Mouse (Mus musculus) C2C12 (cell line): ENCODE data around the gene Dnajb1. TPM values are rescaled to one million over a fixed set of nuclear protein-coding genes. Genes with fewer than 3 reads are reported as not detected.

Experiments used
- H3K27me3 ChIP-seq: one replicate; pipeline ENCODE4 v1.6.1; 2011; ENCODE audit not compliant: control insufficient read depth, insufficient read depth, insufficient read length
- H3K36me3 ChIP-seq: one replicate; pipeline ENCODE4 v1.6.1; 2011; ENCODE audit not compliant: control insufficient read depth, insufficient read depth
- H3K4me3 ChIP-seq: one replicate; pipeline ENCODE4 v1.5.1; 2011; ENCODE audit warnings: mild to moderate bottlenecking, control low read depth; ENCODE audit not compliant: poor library complexity, insufficient read depth, severe bottlenecking
- H3K79me2 ChIP-seq: one replicate; pipeline ENCODE4 v1.6.1; 2011; ENCODE audit not compliant: control insufficient read depth, insufficient read depth
- H3K79me3 ChIP-seq: one replicate; pipeline ENCODE4 v1.6.1; 2011; ENCODE audit warnings: low read depth, control low read depth
- H3ac ChIP-seq: one replicate; pipeline ENCODE3; 2011; ENCODE audit warnings: low read depth; ENCODE audit not compliant: control insufficient read depth, insufficient read length
- CEBPB ChIP-seq: IDR thresholded peaks from one replicate; pipeline ENCODE4 v1.6.1; 2011; ENCODE audit warnings: low read depth, mild to moderate bottlenecking, control low read depth, moderate library complexity
- CTCF ChIP-seq: IDR thresholded peaks from one replicate; pipeline ENCODE4 v1.5.1; 2011; ENCODE audit not compliant: control insufficient read depth, insufficient read depth, insufficient read length
- FOSL1 ChIP-seq: IDR thresholded peaks from one replicate; pipeline ENCODE4 v1.8.0; 2011; ENCODE audit warnings: mild to moderate bottlenecking, low read length; ENCODE audit not compliant: poor library complexity, insufficient read depth, severe bottlenecking
- MYOD1 ChIP-seq: IDR thresholded peaks from one replicate; pipeline ENCODE4 v1.6.1; 2011; ENCODE audit warnings: low read depth; ENCODE audit not compliant: control insufficient read depth, insufficient read length
- MYOG ChIP-seq: IDR thresholded peaks from one replicate; pipeline ENCODE4 v1.6.1; 2011; ENCODE audit not compliant: control insufficient read depth, insufficient read length; ENCODE audit errors: extremely low read depth
- USF1 ChIP-seq: IDR thresholded peaks from one replicate; pipeline ENCODE4 v1.6.1; 2011; ENCODE audit warnings: low read depth, mild to moderate bottlenecking, control low read depth, moderate library complexity
- long read RNA-seq, 2 experiments: library from polyadenylated mRNA; unstranded; transcript quantifications; one replicate each; pipeline ENCODE4 v2.0.0; 2019 to 2020
- polyA plus RNA-seq: library from polyadenylated mRNA; unstranded; fragments of >200 nt; fragmentation: generic; extraction: Trizol; gene quantifications from one replicate; pipeline ENCODE4 v1.2.1, GENCODE M21; 2012; ENCODE audit warnings: missing spikeins

Gene Dnajb1
- polyA plus RNA-seq, result 41.0 TPM
- long read RNA-seq, experiment 1, transcript Dnajb1-201 (3 exons, 2,996 nt), result major isoform, 112 of 126 reads
- long read RNA-seq, experiment 1, partial matches to known transcripts, result 13 of 126 reads
- long read RNA-seq, experiment 1, other reads (novel, unspliced or antisense), result 1 of 126 reads
- long read RNA-seq, experiment 2, transcript Dnajb1-201 (3 exons, 2,996 nt), result major isoform, 695 of 706 reads
- long read RNA-seq, experiment 2, partial matches to known transcripts, result 6 of 706 reads
- long read RNA-seq, experiment 2, other reads (novel, unspliced or antisense), result 4 of 706 reads

GRCm38 (mm10) chr8:83607661-83608397 is at the start of gene Dnajb1, which contains the start of gene Tecr:
Dnajb1 (plus strand) TSS chr8:83608193.
Tecr (minus strand) TSS chr8:83607971.
- TF ChIP-seq MYOD1 (peak; percentile 8), USF1 (no peak), CEBPB (no peak), CTCF (no peak), FOSL1 (no peak)
- peak within 1 kb of the TSS; percentile 94 for H3ac ChIP-seq

GRCm38 (mm10) chr8:83562669-83563068 is 45.3 kb upstream of the Dnajb1 start:
- H3K79me2 ChIP-seq, result peaks cover 10% of the 10 kb centered on the region
- H3K4me3 ChIP-seq, result no peak overlapping the region
- no peak overlapping the region for H3ac ChIP-seq
- no peaks in the 10 kb centered on the region for H3K36me3 ChIP-seq
- peaks cover 8% of the 10 kb centered on the region for H3K79me3 ChIP-seq
- H3K27me3 ChIP-seq, result peaks cover 3% of the 10 kb centered on the region
- TF ChIP-seq MYOD1 (no peak), FOSL1 (no peak)

More at GRCm38 (mm10) chr8:83607661-83608397, at the start of gene Dnajb1, which contains the start of gene Tecr:
- peaks cover 31% of the 10 kb centered on the region for H3K36me3 ChIP-seq
- peaks cover 25% of the 10 kb centered on the region for H3K79me3 ChIP-seq
- H3K27me3 ChIP-seq, result no peaks in the 10 kb centered on the region
- H3K4me3 ChIP-seq, result peak within 1 kb of the TSS; percentile 94
- H3K79me2 ChIP-seq, result peaks cover 46% of the 10 kb centered on the region

- Histone ChIP-seq H3K36me3 (no peaks in the 10 kb centered on the region), H3K79me2 (peaks cover 15% of the 10 kb centered on the region), H3K4me3 (no peak overlapping the region), H3K79me3 (peaks cover 11% of the 10 kb centered on the region), H3K27me3 (peaks cover 3% of the 10 kb centered on the region), H3ac (no peak overlapping the region)
- TF ChIP-seq USF1 (no peak), CEBPB (no peak), MYOG (no peak), CTCF (no peak)
Measured at GRCm38 (mm10) chr8:83563246-83563645, 44.7 kb upstream of the Dnajb1 start.

- Histone ChIP-seq H3ac (no peak overlapping the region), H3K4me3 (no peak overlapping the region), H3K79me3 (peaks cover 15% of the 10 kb centered on the region), H3K27me3 (peaks cover 3% of the 10 kb centered on the region), H3K79me2 (peaks cover 26% of the 10 kb centered on the region), H3K36me3 (peaks cover 10% of the 10 kb centered on the region)
- TF ChIP-seq USF1 (no peak), CEBPB (no peak), CTCF (no peak), MYOG (no peak), FOSL1 (no peak)
Measured at GRCm38 (mm10) chr8:83565731-83566375, 42.1 kb upstream of the Dnajb1 start.

GRCm38 (mm10) chr8:83566469-83567395 is 41.3 kb upstream of the Dnajb1 start, which contains the start of gene Ndufb7:
Ndufb7 (plus strand) TSS chr8:83566671.
- peak within 1 kb of the TSS; percentile 94 for H3ac ChIP-seq
- peaks cover 26% of the 10 kb centered on the region for H3K79me2 ChIP-seq
- TF ChIP-seq USF1, result no peak
- TF ChIP-seq CTCF, result peak; percentile 66

More at GRCm38 (mm10) chr8:83566469-83567395, 41.3 kb upstream of the Dnajb1 start, which contains the start of gene Ndufb7:
- peak within 1 kb of the TSS; percentile 74 for H3K4me3 ChIP-seq
- H3K36me3 ChIP-seq, result peaks cover 16% of the 10 kb centered on the region
- H3K27me3 ChIP-seq, result peaks cover 3% of the 10 kb centered on the region
- peaks cover 15% of the 10 kb centered on the region for H3K79me3 ChIP-seq
